7 mouse cellular contexts compared by ENCODE assay signal in genomic region chr7:18990601-18991295, GRCm38 (mm10). TPM values are rescaled to one million over a fixed set of nuclear protein-coding genes. Genes with fewer than 3 reads are reported as not detected.
DNase-seq lines count a peak whose midpoint lies in the region; ATAC-seq lines count a peak whose summit lies in the region.

Gene Mypop (plus strand): TSS chr7:18991245.

- peak within 1 kb of the TSS; percentile 87 for H3K27ac ChIP-seq in embryonic facial prominence, embryonic 12.5 days
- H3K27ac ChIP-seq in limb, embryonic 11.5 days (replicated peaks; ENCODE audit: low read depth, low read length): peak within 1 kb of the TSS; percentile 16; the same call in 1 of the 2 replicates
- H3K27ac ChIP-seq in midbrain, embryonic 14.5 days (replicated peaks; ENCODE audit: low read depth, low read length): peak within 1 kb of the TSS; percentile 92

- ATAC-seq in embryonic facial prominence, embryonic 12.5 days (ENCODE audit: insufficient number of reproducible peaks, insufficient read depth, low FRiP score, low TSS enrichment): peak; percentile 94
- peak; percentile 91 for ATAC-seq in limb, embryonic 11.5 days (ENCODE audit: insufficient number of reproducible peaks, low FRiP score, low TSS enrichment, low read depth)
- peak; percentile 94 for ATAC-seq in midbrain, embryonic 14.5 days (ENCODE audit: low FRiP score, low TSS enrichment)

- H3K4me3 ChIP-seq in embryonic facial prominence, embryonic 12.5 days: peak within 1 kb of the TSS; percentile 48
- peak within 1 kb of the TSS; percentile 41 for H3K4me3 ChIP-seq in limb, embryonic 11.5 days (ENCODE audit: low read depth, low read length)
- H3K4me3 ChIP-seq in midbrain, embryonic 14.5 days (replicated peaks; ENCODE audit: low read depth, low read length): peak within 1 kb of the TSS; percentile 59

- peak within 1 kb of the TSS; percentile 57 for H3K9ac ChIP-seq in embryonic facial prominence, embryonic 12.5 days
- peak within 1 kb of the TSS; percentile 53 for H3K9ac ChIP-seq in limb, embryonic 11.5 days (ENCODE audit: low read length)
- H3K9ac ChIP-seq in midbrain, embryonic 14.5 days (replicated peaks; ENCODE audit: low read length): peak within 1 kb of the TSS; percentile 69

- H3K36me3 ChIP-seq in embryonic facial prominence, embryonic 12.5 days: no peaks in the 10 kb centered on the region
- H3K36me3 ChIP-seq in limb, embryonic 11.5 days (ENCODE audit: control insufficient read depth, insufficient read depth, low read length): no peaks in the 10 kb centered on the region
- H3K36me3 ChIP-seq in midbrain, embryonic 14.5 days (ENCODE audit: control insufficient read depth, insufficient read depth, low read length): no peaks in the 10 kb centered on the region

- peaks cover 30% of the 10 kb centered on the region for H3K27me3 ChIP-seq in embryonic facial prominence, embryonic 12.5 days
- peaks cover 25% of the 10 kb centered on the region for H3K27me3 ChIP-seq in limb, embryonic 11.5 days (ENCODE audit: control insufficient read depth, insufficient read depth, low read length)
- peaks cover 11% of the 10 kb centered on the region; the same call in 1 of the 2 replicates for H3K27me3 ChIP-seq in midbrain, embryonic 14.5 days (ENCODE audit: control insufficient read depth, insufficient read depth, low read length)

- WGBS in embryonic facial prominence, embryonic 12.5 days: under 1% methylated on average over 37 of the region's 37 CpGs
- WGBS in limb, embryonic 11.5 days: 0% methylated on average over 37 of the region's 37 CpGs
- WGBS in midbrain, embryonic 14.5 days: under 1% methylated on average over 37 of the region's 37 CpGs

- peak; percentile 100 for DNase-seq in adrenal gland, postnatal 25 days
- peak; percentile 100 for DNase-seq in heart, adult 11 months
- peak; percentile 99 for DNase-seq in kidney, adult 18-20 months
- peak; percentile 100 for DNase-seq in limb, embryonic 11.5 days (ENCODE audit: low spot score)
- DNase-seq in midbrain, embryonic 14.5 days: peak; percentile 100
- peak; percentile 98 to 100 for DNase-seq in spleen, adult 18-20 months

- peak within 1 kb of the TSS; percentile 77 for H3K4me2 ChIP-seq in embryonic facial prominence, embryonic 12.5 days (replicated peaks)
- H3K4me2 ChIP-seq in limb, embryonic 11.5 days (ENCODE audit: low read depth, severe bottlenecking): peak within 1 kb of the TSS; percentile 68
- peak within 1 kb of the TSS; percentile 83 for H3K4me2 ChIP-seq in midbrain, embryonic 14.5 days (ENCODE audit: low read length)

- no peaks in the 10 kb centered on the region for H3K9me3 ChIP-seq in embryonic facial prominence, embryonic 12.5 days
- no peaks in the 10 kb centered on the region for H3K9me3 ChIP-seq in limb, embryonic 11.5 days (ENCODE audit: control insufficient read depth, low read length)
- H3K9me3 ChIP-seq in midbrain, embryonic 14.5 days (ENCODE audit: control insufficient read depth, low read length): no peaks in the 10 kb centered on the region

- peaks cover 12% of the 10 kb centered on the region; the same call in 1 of the 2 replicates for H3K4me1 ChIP-seq in embryonic facial prominence, embryonic 12.5 days
- peaks cover 7% of the 10 kb centered on the region; the same call in 1 of the 2 replicates for H3K4me1 ChIP-seq in limb, embryonic 11.5 days (ENCODE audit: control insufficient read depth, insufficient read depth, low read length)
- peaks cover 32% of the 10 kb centered on the region for H3K4me1 ChIP-seq in midbrain, embryonic 14.5 days (ENCODE audit: control insufficient read depth, insufficient read depth, low read length)

RNA-seq across cellular contexts. Expression of gene Mypop, which starts in this region (rescaled TPM):
- total RNA-seq in adrenal gland, postnatal 25 days (2021): 10.9 and 13.0 TPM in 2 replicates
- polyA plus RNA-seq in embryonic facial prominence, embryonic 12.5 days (2016; fragmentation: Nextera tagmentation; extraction: Ambion mirVana): 7.7 and 9.8 TPM in 2 replicates
- 4.5 and 5.7 TPM in 2 replicates for polyA plus RNA-seq in limb, embryonic 11.5 days (2014; fragmentation: Nextera tagmentation; extraction: Ambion mirVana)
- polyA plus RNA-seq in midbrain, embryonic 14.5 days (2014; fragmentation: Nextera tagmentation; extraction: Ambion mirVana): 4.2 and 4.8 TPM in 2 replicates

Comparison
In these comparisons a context has a peak if more than half of its experiments do, and no peak if none do; other contexts are left out.
1. Peak in every context shown above with its lines: DNase-seq, ATAC-seq, H3K4me3 ChIP-seq and H3K27ac ChIP-seq.
2. H3K27ac ChIP-seq: peak in every context shown above with its lines; median percentile 92 in midbrain, embryonic 14.5 days; 87 in embryonic facial prominence, embryonic 12.5 days; 16 in limb, embryonic 11.5 days.